Mouse (Mus musculus): ENCODE data around the gene Aco1. TPM values are rescaled to one million over a fixed set of nuclear protein-coding genes. Genes with fewer than 3 reads are reported as not detected.

Gene Aco1
- polyA plus RNA-seq, 1 experiment from 2014 or later, result 51.9 TPM

- WGBS, result 48% methylated on average over 21 of the region's 21 CpGs
- peaks cover 5% of the 10 kb centered on the region; the same call in 1 of the 2 replicates for H3K36me3 ChIP-seq
- H3K27me3 ChIP-seq, result peaks cover 20% of the 10 kb centered on the region
- no peak overlapping the region for H3K4me3 ChIP-seq
- no peak for ATAC-seq (ENCODE audit: low FRiP score, low read depth)
- no peaks in the 10 kb centered on the region for H3K4me1 ChIP-seq
- no peaks in the 10 kb centered on the region for H3K9me3 ChIP-seq
- H3K4me2 ChIP-seq (replicated peaks), result no peak overlapping the region
- no peak overlapping the region for H3K9ac ChIP-seq
- no peak overlapping the region for H3K27ac ChIP-seq
Measured at GRCm38 (mm10) chr4:40221876-40222585, 79.2 kb downstream of the Aco1 start.

GRCm38 (mm10) chr4:40226095-40226494 lies 83.2 kb downstream of the Aco1 start:
- H3K9ac ChIP-seq, result no peak overlapping the region
- H3K4me1 ChIP-seq, result no peaks in the 10 kb centered on the region
- H3K4me2 ChIP-seq (replicated peaks), result no peak overlapping the region
- no peak for ATAC-seq (ENCODE audit: low FRiP score, low read depth)
- no peak overlapping the region for H3K4me3 ChIP-seq
- 75% methylated on average over 5 of the region's 5 CpGs for WGBS
- peaks cover 6% of the 10 kb centered on the region for H3K36me3 ChIP-seq
- H3K27ac ChIP-seq, result no peak overlapping the region
- H3K9me3 ChIP-seq, result no peaks in the 10 kb centered on the region
- H3K27me3 ChIP-seq, result peaks cover 14% of the 10 kb centered on the region

GRCm38 (mm10) chr4:40227131-40227530 lies 84.2 kb downstream of the Aco1 start:
- Histone ChIP-seq H3K27me3 (peaks cover 5% of the 10 kb centered on the region; the same call in 1 of the 2 replicates), H3K36me3 (peaks cover 6% of the 10 kb centered on the region), H3K9me3 (no peaks in the 10 kb centered on the region), H3K4me3 (no peak overlapping the region), H3K4me2 (replicated peaks) (no peak overlapping the region), H3K9ac (no peak overlapping the region), H3K27ac (no peak overlapping the region), H3K4me1 (no peaks in the 10 kb centered on the region)
- WGBS, result 91% methylated on average over 11 of the region's 11 CpGs
- ATAC-seq (ENCODE audit: low FRiP score, low read depth), result no peak

- H3K9ac ChIP-seq, result no peak overlapping the region
- no peak overlapping the region for H3K27ac ChIP-seq
- H3K4me3 ChIP-seq, result no peak overlapping the region
- H3K9me3 ChIP-seq, result no peaks in the 10 kb centered on the region
- H3K4me1 ChIP-seq, result no peaks in the 10 kb centered on the region
- no peak overlapping the region for H3K4me2 ChIP-seq (replicated peaks)
- 89% methylated on average over 7 of the region's 7 CpGs for WGBS
- H3K36me3 ChIP-seq, result peaks cover 6% of the 10 kb centered on the region
- no peaks in the 10 kb centered on the region for H3K27me3 ChIP-seq
- no peak for ATAC-seq (ENCODE audit: low FRiP score, low read depth)
Measured at GRCm38 (mm10) chr4:40227886-40228285, 85.0 kb downstream of the Aco1 start.

- Histone ChIP-seq H3K27me3 (no peaks in the 10 kb centered on the region), H3K4me3 (no peak overlapping the region), H3K4me1 (no peaks in the 10 kb centered on the region), H3K9ac (no peak overlapping the region), H3K9me3 (no peaks in the 10 kb centered on the region), H3K27ac (no peak overlapping the region), H3K36me3 (peaks cover 8% of the 10 kb centered on the region), H3K4me2 (replicated peaks) (no peak overlapping the region)
- no peak for ATAC-seq (ENCODE audit: low FRiP score, low read depth)
- 88% methylated on average over 6 of the region's 6 CpGs for WGBS
Measured at GRCm38 (mm10) chr4:40229723-40230122, 86.8 kb downstream of the Aco1 start.

- Histone ChIP-seq H3K9me3 (no peaks in the 10 kb centered on the region), H3K9ac (no peak overlapping the region), H3K4me1 (no peaks in the 10 kb centered on the region), H3K27me3 (no peaks in the 10 kb centered on the region), H3K36me3 (peaks cover 3% of the 10 kb centered on the region), H3K4me3 (no peak overlapping the region), H3K27ac (no peak overlapping the region), H3K4me2 (replicated peaks) (no peak overlapping the region)
- 82% methylated on average over 7 of the region's 7 CpGs for WGBS
- ATAC-seq (ENCODE audit: low FRiP score, low read depth), result no peak
Measured at GRCm38 (mm10) chr4:40233062-40233664, 90.3 kb downstream of the Aco1 start.

GRCm38 (mm10) chr4:40234256-40234655 lies 91.4 kb downstream of the Aco1 start:
- H3K9ac ChIP-seq, result no peak overlapping the region
- WGBS, result 79% methylated on average over 6 of the region's 6 CpGs

GRCm38 (mm10) chr4:40236829-40237228 lies 93.9 kb downstream of the Aco1 start:
- Histone ChIP-seq H3K9ac (no peak overlapping the region), H3K4me3 (no peak overlapping the region), H3K27ac (no peak overlapping the region), H3K4me1 (peaks cover 9% of the 10 kb centered on the region; the same call in 1 of the 2 replicates), H3K4me2 (replicated peaks) (no peak overlapping the region), H3K27me3 (no peaks in the 10 kb centered on the region), H3K36me3 (peaks cover 3% of the 10 kb centered on the region), H3K9me3 (no peaks in the 10 kb centered on the region)
- no peak for ATAC-seq (ENCODE audit: low FRiP score, low read depth)
- 86% methylated on average over 4 of the region's 4 CpGs for WGBS

More at GRCm38 (mm10) chr4:40234256-40234655, 91.4 kb downstream of the Aco1 start:
- peaks cover 9% of the 10 kb centered on the region; the same call in 1 of the 2 replicates for H3K4me1 ChIP-seq
- peaks cover 3% of the 10 kb centered on the region for H3K36me3 ChIP-seq
- no peak overlapping the region for H3K4me2 ChIP-seq (replicated peaks)
- H3K9me3 ChIP-seq, result no peaks in the 10 kb centered on the region
- H3K27me3 ChIP-seq, result no peaks in the 10 kb centered on the region
- H3K4me3 ChIP-seq, result no peak overlapping the region
- no peak overlapping the region for H3K27ac ChIP-seq
- no peak for ATAC-seq (ENCODE audit: low FRiP score, low read depth)

GRCm38 (mm10) chr4:40238483-40239408 lies 95.9 kb downstream of the Aco1 start:
- Histone ChIP-seq H3K36me3 (peaks cover 3% of the 10 kb centered on the region), H3K27ac (peak overlapping the region; percentile 33; the same call in 1 of the 2 replicates), H3K9ac (peak overlapping the region; percentile 72), H3K4me2 (replicated peaks) (peak overlapping the region; percentile 87), H3K27me3 (no peaks in the 10 kb centered on the region), H3K4me1 (peaks cover 9% of the 10 kb centered on the region; the same call in 1 of the 2 replicates), H3K9me3 (no peaks in the 10 kb centered on the region), H3K4me3 (peak overlapping the region; percentile 64)
- 2% methylated on average over 17 of the region's 17 CpGs for WGBS
- ATAC-seq (ENCODE audit: low FRiP score, low read depth), result peak; percentile 67; the same call in 1 of the 2 replicates

- Histone ChIP-seq H3K4me3 (peak within 1 kb of the TSS; percentile 64), H3K9me3 (no peaks in the 10 kb centered on the region), H3K9ac (peak within 1 kb of the TSS; percentile 72), H3K4me1 (peaks cover 9% of the 10 kb centered on the region; the same call in 1 of the 2 replicates), H3K36me3 (peaks cover 1% of the 10 kb centered on the region), H3K27ac (peak within 1 kb of the TSS; percentile 33; the same call in 1 of the 2 replicates), H3K27me3 (no peaks in the 10 kb centered on the region), H3K4me2 (replicated peaks) (peak within 1 kb of the TSS; percentile 87)
- peak; percentile 62; the same call in 1 of the 2 replicates for ATAC-seq (ENCODE audit: low FRiP score, low read depth)
- WGBS, result 3% methylated on average over 35 of the region's 35 CpGs
Measured at GRCm38 (mm10) chr4:40239409-40240271, 96.8 kb downstream of the Aco1 start, which contains the start of gene Ddx58. TSS of gene Ddx58 (minus strand) at chr4:40239828.

- Histone ChIP-seq H3K36me3 (no peaks in the 10 kb centered on the region), H3K4me1 (peaks cover 9% of the 10 kb centered on the region; the same call in 1 of the 2 replicates), H3K9me3 (no peaks in the 10 kb centered on the region), H3K27me3 (no peaks in the 10 kb centered on the region), H3K9ac (peak overlapping the region; percentile 72), H3K4me3 (peak overlapping the region; percentile 64), H3K27ac (no peak overlapping the region), H3K4me2 (replicated peaks) (peak overlapping the region; percentile 87)
- WGBS, result 41% methylated on average over 5 of the region's 5 CpGs
- ATAC-seq (ENCODE audit: low FRiP score, low read depth), result 0 out of 2 replicates have a peak, but pooled peaks have one; percentile 24
Measured at GRCm38 (mm10) chr4:40240272-40240744, 97.4 kb downstream of the Aco1 start.
